In genomic region chr6:114915915-114916714, GRCm38 (mm10) we compare ENCODE assay signal across 8 mouse cellular contexts. TPM values are rescaled to one million over a fixed set of nuclear protein-coding genes. Genes with fewer than 3 reads are reported as not detected.
DNase-seq lines count a peak whose midpoint lies in the region; ATAC-seq and TF ChIP-seq lines count a peak whose summit lies in the region.

No protein-coding gene starts in this region.

- no peaks in the 10 kb centered on the region for H3K9me3 ChIP-seq in liver, embryonic 14.5 days (ENCODE audit: control insufficient read depth, low read length)
- H3K9me3 ChIP-seq in stomach, postnatal 0 days (ENCODE audit: control insufficient read depth, low read length): no peaks in the 10 kb centered on the region

- 12% methylated on average over 19 of the region's 19 CpGs for WGBS in spleen, adult 2 months
- WGBS in liver, embryonic 14.5 days (ENCODE audit: insufficient replicate concordance): 38% methylated on average over 19 of the region's 19 CpGs
- WGBS in stomach, postnatal 0 days: 18% methylated on average over 19 of the region's 19 CpGs

- H3K27ac ChIP-seq in spleen, adult 2 months (ENCODE audit: insufficient read depth, low read length): peak overlapping the region; percentile 44
- no peak overlapping the region for H3K27ac ChIP-seq in liver, embryonic 14.5 days
- peak overlapping the region; percentile 75 for H3K27ac ChIP-seq in stomach, postnatal 0 days (replicated peaks)

- TF ChIP-seq EP300 in liver, embryonic 14.5 days (IDR thresholded peaks at IDR 0.05; ENCODE audit: low read depth): no peak
- TF ChIP-seq EP300 in stomach, postnatal 0 days (optimal IDR thresholded peaks at IDR 0.05): no peak

- TF ChIP-seq CTCF in spleen, adult 2 months (IDR thresholded peaks at IDR 0.05; ENCODE audit: extremely low read depth, insufficient read depth, insufficient read length, insufficient replicate concordance): no peak
- no peak for TF ChIP-seq CTCF in liver, embryonic 14.5 days (IDR thresholded peaks at IDR 0.05; ENCODE audit: low read depth)
- no peak for TF ChIP-seq CTCF in stomach, postnatal 0 days (IDR thresholded peaks at IDR 0.05; ENCODE audit: low read depth)

- H3K9ac ChIP-seq in liver, embryonic 14.5 days (replicated peaks): no peak overlapping the region
- 0 out of 2 replicates have a peak overlapping the region, but pooled peaks have one; percentile 13 for H3K9ac ChIP-seq in stomach, postnatal 0 days (ENCODE audit: low read length)

- no peaks in the 10 kb centered on the region for H3K27me3 ChIP-seq in spleen, adult 2 months (ENCODE audit: control insufficient read depth, insufficient read depth, low read length)
- H3K27me3 ChIP-seq in liver, embryonic 14.5 days (ENCODE audit: control insufficient read depth, insufficient read depth, low read length): no peaks in the 10 kb centered on the region
- H3K27me3 ChIP-seq in stomach, postnatal 0 days (ENCODE audit: control insufficient read depth, insufficient read depth, low read length): no peaks in the 10 kb centered on the region

- peaks cover 50% of the 10 kb centered on the region for H3K4me1 ChIP-seq in spleen, adult 2 months (ENCODE audit: control insufficient read depth, insufficient read depth, insufficient read length)
- peaks cover 10 to 41% of the 10 kb centered on the region in 2 experiments for H3K4me1 ChIP-seq in liver, embryonic 14.5 days (replicated peaks; ENCODE audit: control insufficient read depth in 2 of 2, insufficient read depth in 2 of 2, low read length in 1 of 2)
- H3K4me1 ChIP-seq in stomach, postnatal 0 days (replicated peaks; ENCODE audit: control insufficient read depth, insufficient read depth): peaks cover 22% of the 10 kb centered on the region

- H3K4me3 ChIP-seq in spleen, adult 2 months (ENCODE audit: extremely low read depth, insufficient read depth, insufficient read length): no peak overlapping the region; the same call in 1 of the 2 replicates
- no peak overlapping the region for H3K4me3 ChIP-seq in liver, embryonic 14.5 days (ENCODE audit: insufficient read depth in 1 of 2, low read depth in 2 of 2, low read length in 2 of 2)
- peak overlapping the region; percentile 13 for H3K4me3 ChIP-seq in stomach, postnatal 0 days (ENCODE audit: low read depth, low read length)

- peak; percentile 56 for ATAC-seq in granulocyte monocyte progenitor cell, adult 5-6 weeks (replicated peaks; ENCODE audit: poor library complexity, severe bottlenecking)
- no peak for ATAC-seq in liver, embryonic 14.5 days (ENCODE audit: insufficient read depth)
- 0 out of 2 replicates have a peak, but pooled peaks have one; percentile 25 for ATAC-seq in stomach, postnatal 0 days (ENCODE audit: low FRiP score, low TSS enrichment)

- DNase-seq in spleen, adult 2 months (ENCODE audit: low read depth in 1 of 2, low spot score in 2 of 2): no peak
- DNase-seq in spleen, postnatal 10 days (ENCODE audit: low spot score in 2 of 2): no peak
- no peak for DNase-seq in liver, embryonic 14.5 days (ENCODE audit: low read depth in 3 of 3, low spot score in 3 of 3)
- DNase-seq in stomach, postnatal 0 days (ENCODE audit: low spot score): no peak
- no peak for DNase-seq in adrenal gland, postnatal 36 days
- DNase-seq in testis, postnatal 10 days (ENCODE audit: low spot score): no peak
- no peak for DNase-seq in cerebellum, postnatal 4 days (ENCODE audit: low spot score in 2 of 2)

- TF ChIP-seq POLR2A in spleen, adult 2 months (IDR thresholded peaks at IDR 0.05; ENCODE audit: low read depth, low read length): no peak

- H3K36me3 ChIP-seq in spleen, adult 2 months (ENCODE audit: control insufficient read depth, insufficient read depth, low read length): no peaks in the 10 kb centered on the region
- H3K36me3 ChIP-seq in liver, embryonic 14.5 days (replicated peaks; ENCODE audit: control insufficient read depth, insufficient read depth, low read depth): no peaks in the 10 kb centered on the region
- H3K36me3 ChIP-seq in stomach, postnatal 0 days (ENCODE audit: control insufficient read depth, insufficient read depth, low read length): no peaks in the 10 kb centered on the region

- peak overlapping the region; percentile 37 for H3K4me2 ChIP-seq in liver, embryonic 14.5 days (ENCODE audit: low read depth)
- H3K4me2 ChIP-seq in stomach, postnatal 0 days (replicated peaks; ENCODE audit: low read depth): peak overlapping the region; percentile 66

RNA-seq across cellular contexts. Expression of gene Vgll4, which starts 53.7 kb away (rescaled TPM):
- 36.1 and 43.6 TPM in 2 replicates for polyA plus RNA-seq in spleen, adult 2 months (2012; rRNA removed)
- 14.0 and 16.5 TPM in 2 replicates for total RNA-seq in granulocyte monocyte progenitor cell, adult 5-6 weeks (2014; fragmentation: Nextera tagmentation)
- total RNA-seq in granulocyte monocyte progenitor cell, adult 5-6 weeks (2017): 16.9 and 22.8 TPM in 2 replicates
- polyA plus RNA-seq in liver, embryonic 14.5 days (2012; rRNA removed): 4.6 TPM in 2 replicates
- 5.5 and 7.3 TPM in 2 replicates for polyA plus RNA-seq in liver, embryonic 14.5 days (2014; fragmentation: Nextera tagmentation; extraction: Ambion mirVana)
- 38.5 and 42.1 TPM in 2 replicates for polyA plus RNA-seq in stomach, postnatal 0 days (2015; fragmentation: Nextera tagmentation; extraction: Ambion mirVana)
- total RNA-seq in adrenal gland, postnatal 36 days (2021): 10 to 100 TPM; 54.7 to 57.4 TPM
